Mouse (Mus musculus) ES-E14 (cell line): ENCODE results near the gene Grk1.

Experiments
- CHD2 ChIP-seq: IDR thresholded peaks from 2 replicates; pipeline ENCODE4 v1.6.1; 2014; ENCODE audit warnings: mild to moderate bottlenecking, low read depth, low read length, inconsistent platforms
- HCFC1 ChIP-seq: IDR thresholded peaks from 2 replicates; pipeline ENCODE4 v1.6.1; 2012; ENCODE audit warnings: low read length, inconsistent platforms, borderline replicate concordance; ENCODE audit not compliant: insufficient read depth

DNA sequence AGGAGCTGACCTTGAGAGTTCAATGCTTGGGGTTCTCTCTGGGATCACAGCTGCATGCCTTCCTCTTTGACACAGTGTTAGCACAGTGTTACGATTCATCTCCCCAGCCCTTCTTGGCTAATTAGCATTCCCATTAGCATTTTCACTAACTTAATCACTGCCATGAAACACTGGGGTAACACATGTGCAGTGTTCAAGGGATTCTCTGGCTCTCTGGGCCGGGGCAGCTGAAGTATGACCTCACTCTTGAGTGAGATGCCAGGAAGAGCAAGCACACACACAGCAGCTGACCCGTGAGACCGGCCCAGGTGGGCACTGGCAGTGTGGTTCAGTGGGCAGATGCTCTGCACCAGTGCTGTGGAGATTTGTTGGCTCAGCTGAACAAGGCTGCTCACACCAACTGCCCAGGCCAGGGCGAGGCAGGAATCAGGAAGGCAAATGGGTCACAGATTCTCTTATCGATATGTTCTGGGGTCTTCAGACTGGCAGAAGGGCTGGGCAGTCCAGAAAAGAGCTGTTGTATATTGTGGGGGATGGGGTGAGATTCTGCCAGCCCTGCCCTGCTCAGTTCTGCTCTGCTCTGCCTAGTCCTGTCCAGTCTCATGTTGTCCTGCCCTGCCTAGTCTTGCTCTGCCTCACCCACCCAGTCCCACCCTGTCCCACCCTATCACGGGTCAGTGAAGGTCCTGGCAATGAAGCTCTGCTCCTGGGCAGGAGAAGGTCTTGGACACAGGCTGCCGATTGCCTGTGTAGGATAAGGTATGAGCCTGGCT lies 49.6 kb downstream of the Grk1 start:
- TF ChIP-seq HCFC1 (no peak), CHD2 (no peak)
